Mouse (Mus musculus) hindbrain, embryonic 14.5 days (tissue): ENCODE results near the gene Filip1. TPM values are rescaled to one million over a fixed set of nuclear protein-coding genes. Genes with fewer than 3 reads are reported as not detected.

ENCODE experiments used
- ATAC-seq: fragments of 200-750 bp; cut with Nextera tagmentation; 2 replicates; pipeline ENCODE4 v1.8.0; 2017; ENCODE audit warnings: moderate number of reproducible peaks, mild to moderate bottlenecking, moderate TSS enrichment, moderate library complexity; ENCODE audit not compliant: low FRiP score
- DNase-seq: peaks from one replicate; pipeline ENCODE4 v3.0.0-alpha.2; 2015; ENCODE audit warnings: low spot score
- H3K27ac ChIP-seq: fragments of 300-500 bp; sonication (generic); 2 replicates; pipeline ENCODE4 v1.5.1; 2014; ENCODE audit warnings: mild to moderate bottlenecking, moderate library complexity
- H3K27me3 ChIP-seq: fragments of 300-500 bp; sonication (generic); 2 replicates; pipeline ENCODE4 v1.6.1; 2014; ENCODE audit warnings: mild to moderate bottlenecking, low read length, mixed read lengths; ENCODE audit not compliant: control insufficient read depth, insufficient read depth
- H3K36me3 ChIP-seq: fragments of 300-500 bp; sonication (generic); replicated peaks from 2 replicates; pipeline ENCODE4 v1.6.1; 2014; ENCODE audit not compliant: control insufficient read depth, insufficient read depth
- H3K4me1 ChIP-seq: fragments of 300-500 bp; sonication (generic); replicated peaks from 2 replicates; pipeline ENCODE4 v1.6.1; 2014; ENCODE audit warnings: antibody characterized with exemption, low read length, mixed read lengths; ENCODE audit not compliant: control insufficient read depth, insufficient read depth
- H3K4me2 ChIP-seq: fragments of 300-500 bp; sonication (generic); replicated peaks from 2 replicates; pipeline ENCODE4 v1.6.1; 2014; ENCODE audit warnings: mild to moderate bottlenecking, moderate library complexity
- H3K4me3 ChIP-seq: fragments of 300-500 bp; sonication (generic); replicated peaks from 2 replicates; pipeline ENCODE4 v1.5.1; 2014; ENCODE audit warnings: mild to moderate bottlenecking, low read length
- H3K9ac ChIP-seq: fragments of 300-500 bp; sonication (generic); 2 replicates; pipeline ENCODE4 v1.6.1; 2014
- H3K9me3 ChIP-seq: fragments of 300-500 bp; sonication (generic); 2 replicates; pipeline ENCODE4 v1.6.1; 2016; ENCODE audit warnings: low read length; ENCODE audit not compliant: control insufficient read depth
- WGBS: fragments of 180-500 bp; shearing (Covaris S2); extraction: QIAGEN DNeasy Blood & Tissue Kit; methylation state at CpG from one replicate; pipeline ENCODE4 v1.1.7; 2014; 5-methylcytosine and 5-hydroxymethylcytosine counted together
- polyA plus RNA-seq: library from polyadenylated mRNA; unstranded; fragments of >200 nt; fragmentation: Nextera tagmentation; extraction: Ambion mirVana; gene quantifications from 2 replicates; pipeline ENCODE4 v1.2.1, GENCODE M21; 2014

The Filip1 gene
- polyA plus RNA-seq, 1 experiment from 2014 or later: 2.2 TPM

GRCm38 (mm10) chr9:79975121-79975520, 37.5 kb downstream of the Filip1 start:
- H3K9ac ChIP-seq: no peak overlapping the region
- H3K4me2 ChIP-seq: no peak overlapping the region
- no peaks in the 10 kb centered on the region for H3K27me3 ChIP-seq
- H3K9me3 ChIP-seq: no peaks in the 10 kb centered on the region
- 69% methylated on average over 5 of the region's 5 CpGs for WGBS
- no peaks in the 10 kb centered on the region for H3K4me1 ChIP-seq
- H3K27ac ChIP-seq: no peak overlapping the region
- H3K36me3 ChIP-seq: no peaks in the 10 kb centered on the region
- DNase-seq: no peak
- no peak for ATAC-seq
- H3K4me3 ChIP-seq: no peak overlapping the region

DNA sequence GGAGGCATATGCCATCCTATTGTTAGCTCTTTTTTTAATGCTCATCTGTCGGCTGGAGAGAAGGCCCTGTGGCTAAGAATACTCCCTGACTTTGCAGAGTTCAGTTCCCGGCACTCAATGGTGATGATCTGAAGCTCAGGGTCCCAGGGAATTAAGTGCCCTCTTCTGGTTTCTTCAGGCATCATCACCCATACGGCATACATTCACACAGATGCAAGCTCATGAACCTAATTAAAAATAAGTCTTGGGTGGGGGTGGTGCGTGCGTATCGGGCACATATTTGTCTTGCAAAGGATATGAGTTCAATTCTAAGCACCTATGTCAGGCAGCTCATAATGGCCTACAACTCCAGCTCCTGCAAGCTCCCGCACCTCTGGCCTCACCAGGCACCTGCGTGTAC, 39.1 kb downstream of the Filip1 start:
- no peak overlapping the region for H3K4me2 ChIP-seq

DNA sequence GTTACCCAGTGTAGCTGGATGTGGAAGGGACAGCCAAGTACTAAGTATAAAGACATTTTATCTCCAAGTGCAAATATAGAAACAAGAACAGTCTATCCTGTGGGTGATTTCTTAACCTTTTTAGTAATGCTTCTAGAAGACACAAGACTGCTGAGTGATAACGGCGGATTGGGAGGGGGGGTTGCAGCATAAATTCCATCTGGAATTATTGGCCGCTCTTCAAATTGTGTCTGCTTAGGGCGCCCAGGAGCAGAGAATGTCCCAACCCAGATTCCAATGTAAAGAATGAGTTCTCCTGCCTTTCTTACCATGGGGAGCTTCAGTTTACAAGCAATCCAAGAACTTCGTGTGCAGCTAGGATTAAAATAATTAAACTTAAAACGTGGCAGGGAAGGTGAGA, 39.9 kb downstream of the Filip1 start:
- H3K9ac ChIP-seq: no peak overlapping the region
- no peak overlapping the region for H3K27ac ChIP-seq
- H3K36me3 ChIP-seq: no peaks in the 10 kb centered on the region
- H3K27me3 ChIP-seq: no peaks in the 10 kb centered on the region
- 92% methylated on average over 6 of the region's 6 CpGs for WGBS
- DNase-seq (no peak), ATAC-seq (no peak)
- H3K9me3 ChIP-seq: no peaks in the 10 kb centered on the region
- H3K4me1 ChIP-seq: no peaks in the 10 kb centered on the region
- no peak overlapping the region for H3K4me2 ChIP-seq
- H3K4me3 ChIP-seq: no peak overlapping the region

More for the DNA sequence above, 39.1 kb downstream of the Filip1 start:
- Histone ChIP-seq H3K9me3 (no peaks in the 10 kb centered on the region), H3K27ac (no peak overlapping the region), H3K27me3 (no peaks in the 10 kb centered on the region), H3K4me3 (no peak overlapping the region), H3K36me3 (no peaks in the 10 kb centered on the region), H3K9ac (no peak overlapping the region), H3K4me1 (no peaks in the 10 kb centered on the region)
- 92% methylated on average over 8 of the region's 8 CpGs for WGBS
- no peak for DNase-seq
- ATAC-seq: no peak

GRCm38 (mm10) chr9:79971619-79972018, 41.0 kb downstream of the Filip1 start:
- H3K9me3 ChIP-seq: no peaks in the 10 kb centered on the region
- 88% methylated on average over 6 of the region's 6 CpGs for WGBS
- no peaks in the 10 kb centered on the region for H3K4me1 ChIP-seq
- no peak overlapping the region for H3K27ac ChIP-seq
- no peak overlapping the region for H3K4me3 ChIP-seq
- DNase-seq (no peak), ATAC-seq (no peak)
- H3K36me3 ChIP-seq: no peaks in the 10 kb centered on the region
- H3K9ac ChIP-seq: no peak overlapping the region
- H3K27me3 ChIP-seq: no peaks in the 10 kb centered on the region
- H3K4me2 ChIP-seq: no peak overlapping the region

GRCm38 (mm10) chr9:79970659-79971118, 42.0 kb downstream of the Filip1 start:
- Histone ChIP-seq H3K36me3 (no peaks in the 10 kb centered on the region), H3K9me3 (no peaks in the 10 kb centered on the region), H3K27me3 (no peaks in the 10 kb centered on the region), H3K27ac (no peak overlapping the region), H3K9ac (no peak overlapping the region), H3K4me3 (no peak overlapping the region), H3K4me1 (no peaks in the 10 kb centered on the region), H3K4me2 (no peak overlapping the region)
- 77% methylated on average over 8 of the region's 8 CpGs for WGBS
- ATAC-seq: no peak
- DNase-seq: no peak

GRCm38 (mm10) chr9:79969544-79969943, 43.1 kb downstream of the Filip1 start:
- Histone ChIP-seq H3K4me2 (no peak overlapping the region), H3K27ac (no peak overlapping the region), H3K9ac (no peak overlapping the region), H3K4me1 (no peaks in the 10 kb centered on the region), H3K36me3 (no peaks in the 10 kb centered on the region), H3K4me3 (no peak overlapping the region), H3K27me3 (no peaks in the 10 kb centered on the region), H3K9me3 (no peaks in the 10 kb centered on the region)
- ATAC-seq: no peak
- WGBS: 89% methylated on average over 4 of the region's 4 CpGs
- DNase-seq: no peak

- Histone ChIP-seq H3K27me3 (no peaks in the 10 kb centered on the region), H3K9me3 (no peaks in the 10 kb centered on the region), H3K9ac (no peak overlapping the region), H3K36me3 (no peaks in the 10 kb centered on the region), H3K4me2 (no peak overlapping the region), H3K4me1 (no peaks in the 10 kb centered on the region), H3K4me3 (no peak overlapping the region), H3K27ac (no peak overlapping the region)
- DNase-seq (no peak), ATAC-seq (no peak)
- 84% methylated on average over 12 of the region's 12 CpGs for WGBS
Measured at GRCm38 (mm10) chr9:79966711-79967487, 45.8 kb downstream of the Filip1 start.

GRCm38 (mm10) chr9:79965600-79966392, 46.9 kb downstream of the Filip1 start:
- ATAC-seq (no peak), DNase-seq (no peak)
- no peaks in the 10 kb centered on the region for H3K27me3 ChIP-seq
- H3K4me3 ChIP-seq: no peak overlapping the region
- no peak overlapping the region for H3K4me2 ChIP-seq
- no peak overlapping the region for H3K27ac ChIP-seq
- H3K9me3 ChIP-seq: no peaks in the 10 kb centered on the region
- no peaks in the 10 kb centered on the region for H3K36me3 ChIP-seq
- WGBS: 86% methylated on average over 14 of the region's 14 CpGs
- H3K4me1 ChIP-seq: no peaks in the 10 kb centered on the region
- H3K9ac ChIP-seq: no peak overlapping the region

- H3K4me1 ChIP-seq: no peaks in the 10 kb centered on the region
- ATAC-seq (no peak), DNase-seq (no peak)
- 80% methylated on average over 5 of the region's 5 CpGs for WGBS
- no peak overlapping the region for H3K9ac ChIP-seq
- H3K27ac ChIP-seq: no peak overlapping the region
- H3K4me3 ChIP-seq: no peak overlapping the region
- no peak overlapping the region for H3K4me2 ChIP-seq
- H3K9me3 ChIP-seq: no peaks in the 10 kb centered on the region
- H3K36me3 ChIP-seq: no peaks in the 10 kb centered on the region
- H3K27me3 ChIP-seq: no peaks in the 10 kb centered on the region
Measured at GRCm38 (mm10) chr9:79965003-79965402, 47.6 kb downstream of the Filip1 start.
